Mouse (Mus musculus) liver, embryonic 13.5 days (tissue): ENCODE results near the gene Hoxd10. TPM values are rescaled to one million over a fixed set of nuclear protein-coding genes. Genes with fewer than 3 reads are reported as not detected.

Experiments
- ATAC-seq: fragments of 200-750 bp; cut with Nextera tagmentation; 2 replicates; pipeline ENCODE4 v1.8.0; 2017; ENCODE audit warnings: low read depth, mild to moderate bottlenecking, moderate number of reproducible peaks, moderate library complexity
- DNase-seq: peaks from one replicate; pipeline ENCODE4 v3.0.0; 2022
- H3K27ac ChIP-seq: fragments of 300-500 bp; sonication (generic); 2 replicates; pipeline ENCODE4 v1.5.1; 2015; ENCODE audit warnings: moderate library complexity, mild to moderate bottlenecking, inconsistent platforms
- H3K27me3 ChIP-seq: fragments of 300-500 bp; sonication (generic); 2 replicates; pipeline ENCODE4 v1.6.1; 2015; ENCODE audit warnings: mild to moderate bottlenecking, inconsistent platforms
- H3K36me3 ChIP-seq: fragments of 300-500 bp; sonication (generic); 2 replicates; pipeline ENCODE4 v1.6.1; 2015; ENCODE audit warnings: mild to moderate bottlenecking, inconsistent platforms
- H3K4me1 ChIP-seq: fragments of 300-500 bp; sonication (generic); replicated peaks from 2 replicates; pipeline ENCODE4 v1.6.1; 2015; ENCODE audit warnings: inconsistent platforms
- H3K4me2 ChIP-seq: fragments of 300-500 bp; sonication (generic); 2 replicates; pipeline ENCODE4 v1.6.1; 2015; ENCODE audit warnings: inconsistent platforms, mild to moderate bottlenecking, moderate library complexity
- H3K4me3 ChIP-seq: fragments of 300-500 bp; sonication (generic); replicated peaks from 2 replicates; pipeline ENCODE4 v1.5.1; 2015; ENCODE audit warnings: mild to moderate bottlenecking, inconsistent platforms
- H3K9ac ChIP-seq: fragments of 300-500 bp; sonication (generic); 2 replicates; pipeline ENCODE4 v1.6.1; 2015; ENCODE audit warnings: mild to moderate bottlenecking, inconsistent platforms
- H3K9me3 ChIP-seq: fragments of 300-500 bp; sonication (generic); replicated peaks from 2 replicates; pipeline ENCODE4 v1.6.1; 2016; ENCODE audit warnings: inconsistent platforms
- WGBS: fragments of 180-500 bp; shearing (Covaris S2); methylation state at CpG from one replicate; pipeline ENCODE4 v1.1.7; 2015; ENCODE audit not compliant: insufficient replicate concordance; 5-methylcytosine and 5-hydroxymethylcytosine counted together
- polyA plus RNA-seq: library from polyadenylated mRNA; unstranded; fragments of >200 nt; fragmentation: Nextera tagmentation; extraction: Ambion mirVana; gene quantifications from 2 replicates; pipeline ENCODE4 v1.2.1, GENCODE M21; 2015

The Hoxd10 gene
- polyA plus RNA-seq, 1 experiment from 2014 or later = not detected

GRCm38 (mm10) chr2:74675666-74676282 is 15.9 kb upstream of the Hoxd10 start:
- 7% methylated on average over 24 of the region's 24 CpGs for WGBS
- H3K4me3 ChIP-seq = no peak overlapping the region
- H3K27me3 ChIP-seq = peaks cover 100% of the 10 kb centered on the region
- H3K4me2 ChIP-seq = no peak overlapping the region
- H3K36me3 ChIP-seq = no peaks in the 10 kb centered on the region
- H3K9me3 ChIP-seq = no peaks in the 10 kb centered on the region
- H3K4me1 ChIP-seq = peaks cover 3% of the 10 kb centered on the region; the same call in 1 of the 2 replicates
- no peak overlapping the region for H3K27ac ChIP-seq
- DNase-seq = no peak
- ATAC-seq = no peak
- H3K9ac ChIP-seq = no peak overlapping the region

GRCm38 (mm10) chr2:74676376-74677052 is 15.2 kb upstream of the Hoxd10 start:
- Histone ChIP-seq H3K4me1 (peaks cover 3% of the 10 kb centered on the region; the same call in 1 of the 2 replicates), H3K4me2 (no peak overlapping the region), H3K36me3 (no peaks in the 10 kb centered on the region), H3K9ac (no peak overlapping the region), H3K27ac (no peak overlapping the region), H3K27me3 (peaks cover 100% of the 10 kb centered on the region), H3K9me3 (no peaks in the 10 kb centered on the region), H3K4me3 (no peak overlapping the region)
- DNase-seq (no peak), ATAC-seq (no peak)
- WGBS = 2% methylated on average over 9 of the region's 9 CpGs

GRCm38 (mm10) chr2:74677106-74677505 is 14.6 kb upstream of the Hoxd10 start:
- peaks cover 5% of the 10 kb centered on the region; the same call in 1 of the 2 replicates for H3K4me1 ChIP-seq
- DNase-seq = no peak
- no peak overlapping the region for H3K27ac ChIP-seq
- H3K36me3 ChIP-seq = no peaks in the 10 kb centered on the region
- no peak overlapping the region for H3K4me3 ChIP-seq
- H3K4me2 ChIP-seq = no peak overlapping the region
- H3K9me3 ChIP-seq = no peaks in the 10 kb centered on the region
- 16% methylated on average over 2 of the region's 2 CpGs for WGBS
- H3K27me3 ChIP-seq = peaks cover 100% of the 10 kb centered on the region
- no peak for ATAC-seq
- no peak overlapping the region for H3K9ac ChIP-seq

- WGBS = 3% methylated on average over 15 of the region's 15 CpGs
- H3K4me2 ChIP-seq = no peak within 1 kb of the TSS
- no peaks in the 10 kb centered on the region for H3K9me3 ChIP-seq
- H3K27me3 ChIP-seq = peaks cover 100% of the 10 kb centered on the region
- H3K27ac ChIP-seq = no peak within 1 kb of the TSS
- 0 out of 2 replicates have a peak, but pooled peaks cover 7% of the 10 kb centered on the region for H3K4me1 ChIP-seq
- no peaks in the 10 kb centered on the region for H3K36me3 ChIP-seq
- H3K9ac ChIP-seq = no peak within 1 kb of the TSS
- ATAC-seq (no peak), DNase-seq (no peak)
- no peak within 1 kb of the TSS for H3K4me3 ChIP-seq
Observed at GRCm38 (mm10) chr2:74678891-74679595, 12.7 kb upstream of the Hoxd10 start, which contains the start of gene Hoxd11. Hoxd11 (plus strand) TSS chr2:74679557.

GRCm38 (mm10) chr2:74679596-74679971 is 12.1 kb upstream of the Hoxd10 start:
- Histone ChIP-seq H3K4me1 (0 out of 2 replicates have a peak, but pooled peaks cover 7% of the 10 kb centered on the region), H3K9ac (no peak overlapping the region), H3K9me3 (no peaks in the 10 kb centered on the region), H3K27me3 (peaks cover 100% of the 10 kb centered on the region), H3K36me3 (no peaks in the 10 kb centered on the region), H3K4me2 (no peak overlapping the region), H3K4me3 (no peak overlapping the region), H3K27ac (no peak overlapping the region)
- WGBS = 2% methylated on average over 26 of the region's 26 CpGs
- ATAC-seq = no peak
- DNase-seq = no peak

GRCm38 (mm10) chr2:74679980-74680379 is 11.7 kb upstream of the Hoxd10 start:
- DNase-seq (no peak), ATAC-seq (no peak)
- H3K36me3 ChIP-seq = no peaks in the 10 kb centered on the region
- 3% methylated on average over 23 of the region's 23 CpGs for WGBS
- H3K4me1 ChIP-seq = 0 out of 2 replicates have a peak, but pooled peaks cover 7% of the 10 kb centered on the region
- H3K4me2 ChIP-seq = no peak overlapping the region
- H3K27ac ChIP-seq = no peak overlapping the region
- no peaks in the 10 kb centered on the region for H3K9me3 ChIP-seq
- H3K27me3 ChIP-seq = peaks cover 100% of the 10 kb centered on the region
- H3K4me3 ChIP-seq = no peak overlapping the region
- H3K9ac ChIP-seq = no peak overlapping the region

- H3K4me3 ChIP-seq = no peak overlapping the region
- no peak overlapping the region for H3K4me2 ChIP-seq
- H3K4me1 ChIP-seq = 0 out of 2 replicates have a peak, but pooled peaks cover 7% of the 10 kb centered on the region
- H3K9me3 ChIP-seq = no peaks in the 10 kb centered on the region
- no peaks in the 10 kb centered on the region for H3K36me3 ChIP-seq
- 2% methylated on average over 21 of the region's 21 CpGs for WGBS
- DNase-seq (no peak), ATAC-seq (no peak)
- H3K27me3 ChIP-seq = peaks cover 100% of the 10 kb centered on the region
- no peak overlapping the region for H3K9ac ChIP-seq
- no peak overlapping the region for H3K27ac ChIP-seq
Observed at GRCm38 (mm10) chr2:74680561-74681398, 10.9 kb upstream of the Hoxd10 start.

GRCm38 (mm10) chr2:74681594-74682531 is 9.9 kb upstream of the Hoxd10 start:
- H3K27ac ChIP-seq = no peak overlapping the region
- H3K4me3 ChIP-seq = peak overlapping the region; percentile 12; the same call in 1 of the 2 replicates
- H3K36me3 ChIP-seq = no peaks in the 10 kb centered on the region
- ATAC-seq = no peak
- H3K9me3 ChIP-seq = no peaks in the 10 kb centered on the region
- no peak overlapping the region for H3K9ac ChIP-seq
- 2% methylated on average over 73 of the region's 78 CpGs for WGBS
- H3K27me3 ChIP-seq = peaks cover 98% of the 10 kb centered on the region
- 0 out of 2 replicates have a peak, but pooled peaks cover 7% of the 10 kb centered on the region for H3K4me1 ChIP-seq
- peak overlapping the region; percentile 24; the same call in 1 of the 2 replicates for H3K4me2 ChIP-seq
- DNase-seq = no peak

GRCm38 (mm10) chr2:74682796-74683195 is 8.9 kb upstream of the Hoxd10 start:
- no peaks in the 10 kb centered on the region for H3K36me3 ChIP-seq
- H3K9me3 ChIP-seq = no peaks in the 10 kb centered on the region
- no peak overlapping the region for H3K27ac ChIP-seq
- 0 out of 2 replicates have a peak, but pooled peaks cover 7% of the 10 kb centered on the region for H3K4me1 ChIP-seq
- no peak overlapping the region for H3K9ac ChIP-seq
- no peak for DNase-seq
- peak overlapping the region; percentile 12; the same call in 1 of the 2 replicates for H3K4me3 ChIP-seq
- peaks cover 98% of the 10 kb centered on the region for H3K27me3 ChIP-seq
- 2% methylated on average over 45 of the region's 51 CpGs for WGBS
- no peak for ATAC-seq
- H3K4me2 ChIP-seq = 0 out of 2 replicates have a peak overlapping the region, but pooled peaks have one; percentile 24

GRCm38 (mm10) chr2:74683471-74683951 is 8.2 kb upstream of the Hoxd10 start:
- Histone ChIP-seq H3K9ac (no peak overlapping the region), H3K9me3 (no peaks in the 10 kb centered on the region), H3K27me3 (peaks cover 98% of the 10 kb centered on the region), H3K4me2 (no peak overlapping the region), H3K27ac (no peak overlapping the region), H3K4me1 (0 out of 2 replicates have a peak, but pooled peaks cover 7% of the 10 kb centered on the region), H3K36me3 (no peaks in the 10 kb centered on the region), H3K4me3 (no peak overlapping the region)
- ATAC-seq (no peak), DNase-seq (no peak)
- 2% methylated on average over 18 of the region's 18 CpGs for WGBS
